Mouse (Mus musculus): Measurements from ENCODE around the gene Cd248.

The Cd248 gene

GRCm38 (mm10) chr19:5067867-5068569 lies at the start of gene Cd248:
Gene Cd248 (plus strand): TSS chr19:5068078.
- peak; percentile 89 for DNase-seq

GRCm38 (mm10) chr19:5018191-5018590 lies 49.7 kb upstream of the Cd248 start:
- DNase-seq, result no peak

- DNase-seq, result no peak
Measured at GRCm38 (mm10) chr19:5021416-5021815, 46.5 kb upstream of the Cd248 start.

- DNase-seq, result peak; percentile 97
Measured at GRCm38 (mm10) chr19:5023621-5024479, 44.0 kb upstream of the Cd248 start, which contains the start of gene Slc29a2. Gene Slc29a2 (plus strand): TSS chr19:5023860.

GRCm38 (mm10) chr19:5026111-5026510 lies 41.8 kb upstream of the Cd248 start:
- DNase-seq, result no peak

- DNase-seq, result no peak
Measured at GRCm38 (mm10) chr19:5032686-5033085, 35.2 kb upstream of the Cd248 start.

GRCm38 (mm10) chr19:5036577-5036976 lies 31.3 kb upstream of the Cd248 start:
- DNase-seq, result no peak

GRCm38 (mm10) chr19:5037678-5038571 lies 30.0 kb upstream of the Cd248 start:
- DNase-seq, result peak; percentile 88

GRCm38 (mm10) chr19:5038709-5039156 lies 29.1 kb upstream of the Cd248 start, which contains the start of the genes B4gat1 and AC124502.3:
Gene B4gat1 (plus strand): TSS chr19:5038826.
Gene AC124502.3 (plus strand): TSS chr19:5038891.
- peak; percentile 96 for DNase-seq

GRCm38 (mm10) chr19:5039301-5040114 lies 28.4 kb upstream of the Cd248 start:
- peak; percentile 45 for DNase-seq

GRCm38 (mm10) chr19:5040862-5041523 lies 26.9 kb upstream of the Cd248 start, which contains the start of gene Brms1:
Gene Brms1 (plus strand): TSS chr19:5041354.
- peak; percentile 97 for DNase-seq

- DNase-seq, result no peak
Measured at GRCm38 (mm10) chr19:5041588-5041987, 26.3 kb upstream of the Cd248 start.

GRCm38 (mm10) chr19:5045531-5045930 lies 22.3 kb upstream of the Cd248 start:
- DNase-seq, result no peak

GRCm38 (mm10) chr19:5048138-5049056 lies 19.5 kb upstream of the Cd248 start:
- peak; percentile 17 for DNase-seq

GRCm38 (mm10) chr19:5049325-5049724 lies 18.6 kb upstream of the Cd248 start:
- DNase-seq, result no peak

GRCm38 (mm10) chr19:5050047-5050905 lies 17.6 kb upstream of the Cd248 start, which contains the start of gene Rin1:
Gene Rin1 (plus strand): TSS chr19:5050481.
- peak; percentile 71 for DNase-seq

- DNase-seq, result peak; percentile 50
Measured at GRCm38 (mm10) chr19:5051031-5051430, 16.8 kb upstream of the Cd248 start.

GRCm38 (mm10) chr19:5051515-5051914 lies 16.4 kb upstream of the Cd248 start:
- no peak for DNase-seq
